Mouse (Mus musculus) cerebellum, postnatal 14 days (tissue): ENCODE data around the gene Cry2.

Source experiments
- DNase-seq, 2 experiments: peaks; one replicate each; pipeline ENCODE4 v3.0.0; 2021; ENCODE audit warnings: mixed read lengths in 2 of 2

The Cry2 gene

DNA sequence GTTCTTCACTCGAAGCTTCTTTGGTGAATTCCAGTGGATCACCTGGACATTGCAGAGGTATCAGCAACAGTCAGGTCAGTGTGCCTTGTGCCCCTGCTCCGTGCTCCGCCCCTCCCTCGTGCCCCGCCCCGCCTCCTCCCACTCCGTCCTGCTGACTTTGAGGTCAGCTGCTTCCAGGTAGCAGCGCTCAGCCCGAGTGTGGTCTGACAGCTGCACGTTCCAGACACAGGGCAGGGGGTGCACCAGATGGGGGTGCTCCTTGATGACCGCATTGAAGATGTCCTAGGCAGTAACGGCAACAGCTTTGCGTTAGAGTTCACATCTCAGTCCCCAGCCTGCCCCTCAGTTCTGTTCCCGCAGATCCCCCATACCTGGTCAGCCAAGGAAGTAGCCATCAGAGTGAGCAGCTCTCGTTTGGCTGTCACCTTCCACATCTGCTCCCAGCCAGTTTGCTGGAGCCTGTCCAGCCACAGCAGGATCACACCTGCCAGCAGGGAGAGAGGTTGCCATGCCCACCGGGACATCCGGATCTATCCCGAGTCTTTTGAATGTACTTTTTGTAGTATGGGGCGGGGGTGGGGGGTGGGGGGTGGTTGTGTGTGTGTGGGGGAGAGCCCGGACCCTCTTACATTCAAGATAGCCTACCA lies 66.3 kb downstream of the Cry2 start:
- DNase-seq, result peak in 1 of 2 experiments; percentile 15

DNA sequence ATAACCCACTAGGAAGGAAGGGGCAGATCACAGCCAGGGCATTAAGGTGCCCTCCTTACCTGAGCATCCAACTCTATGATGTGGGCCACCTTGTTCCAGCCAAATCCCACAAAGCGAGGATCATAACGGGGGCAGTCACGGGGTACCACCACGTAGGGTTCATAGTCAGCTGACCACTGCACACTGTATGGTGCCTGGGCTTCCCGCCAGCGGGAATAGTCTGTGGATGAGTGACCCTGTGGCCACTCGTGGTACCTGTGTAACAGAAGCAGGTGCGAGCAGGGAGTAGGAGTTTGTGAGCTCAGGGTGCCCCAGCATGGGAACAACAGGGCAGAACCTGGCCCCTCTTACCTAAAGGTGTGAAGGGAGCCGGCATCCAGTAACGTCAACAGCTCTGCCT lies 68.3 kb downstream of the Cry2 start:
- peak in 1 of 2 experiments; percentile 40 for DNase-seq

DNA sequence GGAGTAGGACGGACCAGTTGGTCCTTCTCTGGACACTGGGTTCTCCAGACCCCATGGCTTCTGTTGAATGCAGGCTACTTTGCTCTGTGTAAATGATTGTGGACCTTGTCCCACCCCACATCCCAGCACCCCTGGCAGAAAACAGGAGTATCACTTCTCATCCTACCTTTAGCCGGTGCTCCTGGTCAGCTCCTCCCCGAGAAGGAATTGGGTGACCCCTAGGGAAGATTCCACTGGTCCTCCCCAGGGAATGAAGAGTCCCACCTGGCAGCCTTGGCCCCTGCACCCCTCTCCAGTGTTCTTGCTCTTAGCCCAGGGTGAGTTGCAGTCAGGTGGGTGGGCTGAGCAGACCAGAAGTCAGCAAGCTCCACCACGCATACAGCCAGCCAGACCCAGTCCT lies 69.8 kb downstream of the Cry2 start:
- no peak for DNase-seq

DNA sequence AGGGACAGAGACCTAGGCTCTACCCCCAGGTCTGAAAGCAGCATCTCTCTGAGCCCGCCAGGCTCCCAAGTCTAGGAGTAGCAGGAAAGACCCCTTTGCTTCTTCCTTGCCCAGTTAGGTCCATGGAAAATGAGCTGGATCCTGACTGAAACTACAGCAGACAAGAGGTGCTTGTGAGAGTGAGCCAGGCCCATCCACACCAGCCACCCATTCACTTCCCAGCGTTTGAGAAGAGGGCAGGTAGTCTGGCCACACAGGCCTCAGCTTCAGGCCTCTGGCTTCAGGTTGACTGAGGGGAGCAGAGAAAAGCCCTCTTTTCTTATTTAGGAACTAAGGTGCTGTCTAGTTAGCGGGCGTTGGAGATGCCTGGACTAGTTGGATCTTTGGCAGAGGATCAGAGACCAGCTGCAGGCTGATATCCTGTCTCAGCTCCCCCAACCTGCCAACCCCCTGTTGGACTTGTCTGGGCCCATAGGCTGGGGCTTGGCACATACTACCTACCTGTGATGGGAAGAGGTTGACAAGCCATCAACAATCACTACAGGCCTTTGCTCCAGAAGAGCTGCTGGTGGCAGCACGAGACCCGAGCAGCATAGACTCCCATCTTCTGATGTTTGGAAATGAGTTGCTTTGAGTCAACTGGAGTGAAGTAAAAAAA lies 71.1 kb downstream of the Cry2 start:
- DNase-seq, result no peak

DNA sequence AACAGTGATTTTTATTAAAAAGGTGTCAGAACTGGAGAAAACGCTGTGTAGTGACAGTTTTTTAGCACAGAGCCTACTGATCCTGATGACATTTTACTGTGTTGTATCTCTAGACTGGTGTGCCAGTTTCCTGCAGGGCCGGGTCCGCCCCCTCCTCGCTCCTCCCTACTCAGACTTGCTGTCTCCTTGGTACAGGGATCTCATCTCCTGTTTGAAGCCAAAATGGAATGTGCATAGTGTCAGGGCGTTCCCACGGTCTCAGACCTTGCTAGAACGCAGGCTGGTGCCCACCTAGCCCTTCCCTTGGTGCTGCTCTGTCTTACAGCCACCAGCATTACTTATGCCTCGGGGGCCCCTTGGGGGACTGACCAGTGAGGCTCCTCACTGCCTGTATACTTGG lies 72.0 kb downstream of the Cry2 start:
- DNase-seq, result no peak

DNA sequence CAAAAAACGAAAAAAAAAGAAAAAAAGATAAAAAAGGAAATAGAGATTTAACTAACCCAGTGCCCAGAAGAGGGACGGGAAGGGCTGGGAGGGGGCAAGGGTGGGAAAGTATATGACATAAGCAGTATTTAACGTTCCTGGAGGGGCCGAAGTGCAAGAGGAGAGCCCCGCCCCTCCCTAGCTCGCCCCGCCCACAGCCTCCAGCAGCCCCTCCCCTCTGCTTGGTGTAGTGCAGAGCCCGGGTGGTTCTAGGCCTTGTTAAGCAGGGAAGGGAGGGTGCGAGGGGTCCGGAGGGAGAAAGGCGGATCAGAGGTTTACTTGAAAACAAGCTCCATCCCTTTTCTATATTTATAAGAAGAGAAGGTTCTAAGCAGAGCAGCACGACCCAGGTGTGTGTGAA lies 73.0 kb downstream of the Cry2 start:
- peak in 1 of 2 experiments; percentile 32 for DNase-seq

DNA sequence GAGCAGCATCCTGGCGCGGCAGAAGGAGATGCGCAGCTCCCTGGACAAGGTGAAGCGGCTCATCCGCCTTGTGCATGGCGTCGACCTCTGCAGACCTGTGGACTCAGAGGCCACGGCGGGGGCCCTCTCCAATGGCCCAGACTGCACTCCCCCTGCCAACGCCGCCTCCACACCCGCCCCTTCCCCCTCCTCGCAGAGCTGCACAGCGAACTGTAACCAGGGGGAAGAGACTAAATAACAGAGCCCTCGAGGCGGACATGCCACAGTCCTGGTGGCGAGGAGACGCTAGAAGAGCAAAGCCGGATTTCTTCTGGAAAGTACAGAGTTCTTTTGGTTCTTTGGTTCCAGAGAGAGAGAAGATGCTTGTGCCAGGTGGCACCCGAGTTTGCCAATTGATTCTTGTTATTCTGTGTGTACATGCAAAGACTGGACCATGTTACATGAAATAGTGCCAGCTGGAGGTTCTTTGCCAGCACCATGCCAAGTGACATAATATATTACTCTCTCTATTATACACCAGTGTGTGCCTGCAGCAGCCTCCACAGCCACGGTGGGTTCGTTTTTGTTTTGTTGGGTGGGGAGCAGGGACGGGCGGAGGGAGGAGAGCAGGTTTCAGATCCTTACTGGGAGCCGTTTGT lies 73.5 kb downstream of the Cry2 start:
- DNase-seq, result peak; percentile 66 to 69

DNA sequence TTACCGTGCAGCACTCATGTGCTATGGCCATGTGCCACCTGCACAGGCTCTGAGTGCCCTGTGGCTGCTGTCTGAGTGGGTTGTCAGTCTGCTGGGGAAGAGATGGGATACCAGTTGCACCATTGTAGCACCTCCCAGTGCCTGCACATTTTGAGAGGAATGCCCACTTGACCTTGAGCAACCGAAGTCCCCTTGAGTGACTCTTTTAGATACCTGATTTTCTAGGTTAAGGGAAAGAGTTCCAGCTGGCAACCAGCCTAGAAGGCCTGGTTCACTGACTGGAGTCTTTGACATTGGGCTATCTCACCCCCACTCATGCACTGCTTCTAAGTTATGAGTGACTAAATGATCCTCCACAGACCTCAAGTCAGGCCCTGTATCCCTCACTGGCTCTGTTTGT lies 74.5 kb downstream of the Cry2 start:
- DNase-seq, result peak in 1 of 2 experiments; percentile 54

DNA sequence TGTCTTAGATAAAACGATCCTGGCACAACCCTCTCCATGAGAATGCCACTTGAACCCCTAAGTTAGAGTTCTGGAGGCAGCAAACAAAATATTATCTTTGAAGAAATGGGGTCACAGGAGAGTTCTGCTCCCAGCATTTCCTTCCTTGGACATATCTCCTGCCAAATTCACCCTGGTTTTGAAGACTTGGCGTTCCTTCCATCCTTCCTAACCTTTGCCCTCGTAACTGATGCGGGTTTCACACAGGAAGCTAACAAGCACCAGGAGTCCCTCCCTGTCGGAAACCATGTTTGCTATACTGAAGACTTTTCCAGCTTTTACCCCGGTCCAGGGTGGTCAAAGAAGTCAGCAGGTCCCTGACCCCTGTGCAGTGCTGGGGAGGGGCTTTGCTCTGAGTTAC lies 79.6 kb downstream of the Cry2 start:
- no peak for DNase-seq
